Mouse (Mus musculus): ENCODE measurements around the gene Brd7.

GRCm38 (mm10) chr8:88312966-88313365 is 49.0 kb downstream of the Brd7 start:
- TF ChIP-seq CTCF (IDR thresholded peaks at IDR 0.05; ENCODE audit: extremely low read depth, insufficient read depth, insufficient read length, insufficient replicate concordance) (no peak), POLR2A (IDR thresholded peaks at IDR 0.05; ENCODE audit: low read depth, low read length) (no peak)

Measured in spleen, adult 2 months (tissue).